Mouse (Mus musculus): ENCODE data around the gene Enpp1. TPM values are rescaled to one million over a fixed set of nuclear protein-coding genes. Genes with fewer than 3 reads are reported as not detected.

Enpp1 gene
- total and polyA plus RNA-seq, 3 experiments, result 0.12 to 0.15 TPM; not detected in 1

DNA sequence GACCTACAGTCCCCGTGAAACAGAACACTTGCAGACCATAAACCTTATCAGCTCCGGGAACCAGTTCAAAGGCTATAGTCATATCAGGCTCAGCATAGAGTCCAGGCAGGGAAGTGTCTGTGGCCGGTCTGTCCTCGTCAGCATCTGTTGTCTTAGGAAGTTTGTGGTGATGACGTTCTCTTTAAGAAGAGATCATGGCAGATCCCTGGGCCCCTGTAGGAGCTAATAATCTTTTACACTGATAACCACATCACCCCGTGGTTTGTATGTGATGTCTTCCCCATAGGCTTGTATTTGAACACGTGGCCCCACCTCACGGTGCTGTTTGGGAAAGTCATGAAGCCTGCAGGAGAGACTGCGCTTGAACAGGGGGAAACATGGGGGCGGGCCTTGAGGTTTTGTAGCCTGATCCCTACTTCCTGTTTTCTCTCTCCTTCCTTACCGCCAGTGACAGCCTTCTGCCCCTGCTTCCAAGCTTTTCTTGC lies 76.6 kb downstream of the Enpp1 start (continued):
- TF ChIP-seq E2F4 (IDR thresholded peaks at IDR 0.05; ENCODE audit: borderline replicate concordance, low read depth, low read length) (no peak), MXI1 (IDR thresholded peaks at IDR 0.05; ENCODE audit: low read depth, low read length) (peak; percentile 90), TAL1 (IDR thresholded peaks at IDR 0.05; ENCODE audit: low read length) (no peak)

DNA sequence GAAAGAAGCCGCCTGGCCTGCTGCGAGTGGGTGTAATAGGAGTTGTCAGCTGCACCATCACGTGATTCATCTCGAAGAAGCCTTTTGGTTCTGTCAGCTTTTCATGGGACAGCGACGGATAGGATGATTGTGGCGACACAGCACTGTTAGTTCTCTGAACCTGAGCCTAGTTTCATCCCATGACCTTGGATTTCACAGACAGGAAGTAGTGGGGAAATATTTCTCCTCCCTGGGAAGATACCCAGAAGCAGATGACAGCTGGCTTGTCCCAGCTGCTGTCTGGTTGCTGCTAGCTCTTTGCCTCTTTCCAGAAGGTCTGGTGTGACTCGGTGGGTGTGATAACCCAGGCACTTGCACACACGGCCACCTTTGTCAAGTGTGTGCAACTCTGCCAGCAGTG lies 77.7 kb downstream of the Enpp1 start:
- H3K27me3 ChIP-seq (ENCODE audit: control insufficient read depth in 1 of 2, insufficient read depth in 2 of 2, low read length in 2 of 2), result no peaks in the 10 kb centered on the region
- no peaks in the 10 kb centered on the region for H3K9me3 ChIP-seq (replicated peaks; ENCODE audit: insufficient read depth, low read length)
- peaks cover 3 to 9% of the 10 kb centered on the region in 2 experiments for H3K4me1 ChIP-seq (ENCODE audit: control insufficient read depth in 1 of 2, insufficient read depth in 2 of 2, low read length in 2 of 2)
- no peak overlapping the region for H3K27ac ChIP-seq (ENCODE audit: control insufficient read depth, low read depth, low read length)
- no peak overlapping the region for H3K9ac ChIP-seq (ENCODE audit: control insufficient read depth, low read depth, low read length, poor library complexity, severe bottlenecking)
- DNase-seq (ENCODE audit: low read depth, low spot score), result no peak
- H3K36me3 ChIP-seq (ENCODE audit: control insufficient read depth in 1 of 2, insufficient read depth in 2 of 2, low read length in 2 of 2), result peaks cover 0 to 4% of the 10 kb centered on the region in 2 experiments; a peak in 2 of 4 replicates
- TF ChIP-seq POLR2AphosphoS2 (IDR thresholded peaks at IDR 0.05; ENCODE audit: low read length) (no peak), E2F4 (IDR thresholded peaks at IDR 0.05; ENCODE audit: borderline replicate concordance, low read depth, low read length) (no peak), GABPA (IDR thresholded peaks at IDR 0.05; ENCODE audit: low read depth, low read length) (no peak), ZC3H11A (IDR thresholded peaks at IDR 0.05; ENCODE audit: low read depth, low read length) (no peak), MXI1 (IDR thresholded peaks at IDR 0.05; ENCODE audit: low read depth, low read length) (no peak), TAL1 (IDR thresholded peaks at IDR 0.05; ENCODE audit: low read length) (no peak)
- H3K4me3 ChIP-seq (ENCODE audit: control insufficient read depth in 1 of 2, insufficient read depth in 1 of 2, low read depth in 2 of 2, low read length in 2 of 2), result no peak overlapping the region
- H3K79me2 ChIP-seq (ENCODE audit: control insufficient read depth, insufficient read depth, low read length, poor library complexity), result no peaks in the 10 kb centered on the region

DNA sequence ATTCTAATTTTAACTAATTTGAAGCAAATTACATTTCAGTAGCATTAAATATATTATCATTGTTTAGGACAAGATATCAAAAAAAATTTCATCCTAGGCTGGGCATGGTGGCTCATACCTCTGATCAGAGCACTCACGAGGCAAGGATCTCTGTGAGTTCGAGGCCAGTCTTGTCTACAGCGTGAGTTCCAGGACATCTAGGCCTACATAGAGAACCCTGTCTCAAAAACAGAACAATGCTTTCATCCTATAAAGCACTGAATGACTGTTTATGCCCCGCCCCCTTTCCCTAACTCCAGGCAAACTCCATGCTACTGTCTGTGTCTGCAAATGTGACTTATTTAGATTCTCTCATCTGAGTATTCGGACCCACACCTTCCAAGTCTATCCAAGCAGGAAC lies 80.8 kb downstream of the Enpp1 start:
- no peaks in the 10 kb centered on the region for H3K9me3 ChIP-seq (replicated peaks; ENCODE audit: insufficient read depth, low read length)
- peaks cover 3 to 9% of the 10 kb centered on the region in 2 experiments for H3K4me1 ChIP-seq (ENCODE audit: control insufficient read depth in 1 of 2, insufficient read depth in 2 of 2, low read length in 2 of 2)
- no peak overlapping the region for H3K27ac ChIP-seq (ENCODE audit: control insufficient read depth, low read depth, low read length)
- H3K4me3 ChIP-seq (ENCODE audit: control insufficient read depth in 1 of 2, insufficient read depth in 1 of 2, low read depth in 2 of 2, low read length in 2 of 2), result no peak overlapping the region
- no peak overlapping the region for H3K9ac ChIP-seq (ENCODE audit: control insufficient read depth, low read depth, low read length, poor library complexity, severe bottlenecking)
- no peaks in the 10 kb centered on the region for H3K79me2 ChIP-seq (ENCODE audit: control insufficient read depth, insufficient read depth, low read length, poor library complexity)
- H3K36me3 ChIP-seq (ENCODE audit: control insufficient read depth in 1 of 2, insufficient read depth in 2 of 2, low read length in 2 of 2), result peaks cover 0 to 4% of the 10 kb centered on the region in 2 experiments; a peak in 2 of 4 replicates
- no peak for DNase-seq (ENCODE audit: low read depth, low spot score)
- TF ChIP-seq SMC3 (IDR thresholded peaks at IDR 0.05; ENCODE audit: low read depth, low read length) (no peak), JUND (IDR thresholded peaks at IDR 0.05; ENCODE audit: low read depth, low read length) (no peak), NRF1 (IDR thresholded peaks at IDR 0.05; ENCODE audit: insufficient read depth, low read depth, low read length, poor library complexity, severe bottlenecking) (no peak), ELF1 (IDR thresholded peaks at IDR 0.05; ENCODE audit: low read depth, low read length) (no peak), EP300 (IDR thresholded peaks at IDR 0.05; ENCODE audit: low read depth in 1 of 2, low read length in 2 of 2) (no peak), KAT2A (conservative IDR thresholded peaks at IDR 0.05; ENCODE audit: low read depth, low read length) (no peak), ZMIZ1 (IDR thresholded peaks at IDR 0.05; ENCODE audit: low read depth, low read length) (no peak), BHLHE40 (IDR thresholded peaks at IDR 0.05; ENCODE audit: borderline replicate concordance, low read depth, low read length) (no peak), CTCF (IDR thresholded peaks at IDR 0.05 in 2 of 3, conservative IDR thresholded peaks at IDR 0.05 in 1 of 3; ENCODE audit: control insufficient read depth in 1 of 3, insufficient read depth in 1 of 3, low read depth in 2 of 3, low read length in 3 of 3, poor library complexity in 1 of 3, severe bottlenecking in 1 of 3) (no peak), ZNF384 (IDR thresholded peaks at IDR 0.05; ENCODE audit: low read depth, low read length) (no peak), NELFE (IDR thresholded peaks at IDR 0.05; ENCODE audit: low read depth, low read length) (no peak), TBP (IDR thresholded peaks at IDR 0.05; ENCODE audit: low read depth, low read length) (no peak)
- no peaks in the 10 kb centered on the region for H3K27me3 ChIP-seq (ENCODE audit: control insufficient read depth in 1 of 2, insufficient read depth in 2 of 2, low read length in 2 of 2)

Data from MEL (cell line).